Mouse (Mus musculus): ENCODE results near the gene Cenpe.

DNA sequence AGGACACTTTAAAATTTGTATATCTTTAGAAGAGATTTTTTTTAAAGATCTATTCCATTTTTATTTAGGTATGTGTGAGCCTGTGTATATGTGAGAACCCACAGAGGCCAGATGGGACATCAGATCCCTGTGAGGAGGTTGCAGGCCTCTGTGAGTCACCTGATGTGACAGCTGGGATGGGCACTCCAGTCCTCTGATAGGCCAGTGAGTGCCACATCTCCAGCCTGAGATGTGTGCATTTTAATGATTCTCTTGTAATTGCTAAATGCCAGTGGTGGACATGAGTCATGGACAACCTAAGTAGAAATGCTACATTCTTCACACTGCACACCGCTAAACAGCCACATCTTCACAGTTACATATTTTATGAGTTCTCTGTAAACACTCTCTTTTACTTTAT lies 76.8 kb downstream of the Cenpe start:
- TF ChIP-seq CTCF (IDR thresholded peaks at IDR 0.05; ENCODE audit: control insufficient read depth, insufficient read depth, low read length) = no peak
- TF ChIP-seq POLR2A (IDR thresholded peaks at IDR 0.05; ENCODE audit: borderline replicate concordance, control insufficient read depth, low read depth, low read length) = no peak
